Mouse (Mus musculus): ENCODE data around the gene Nme9.
A peak's percentile ranks its signal among the peaks of the same experiment; 100 is the strongest.

The Nme9 gene

GRCm38 (mm10) chr9:99436182-99437030 lies 14.9 kb upstream of the Nme9 start:
- peak; percentile 75 for DNase-seq (ENCODE audit: low spot score)

GRCm38 (mm10) chr9:99437031-99437764 lies 14.1 kb upstream of the Nme9 start, which contains the start of gene Mras:
Mras (minus strand) TSS chr9:99437381.
- no peak for DNase-seq (ENCODE audit: low spot score)

GRCm38 (mm10) chr9:99437781-99438565 lies 13.3 kb upstream of the Nme9 start:
- DNase-seq (ENCODE audit: low spot score) = no peak

GRCm38 (mm10) chr9:99439064-99439463 lies 12.2 kb upstream of the Nme9 start:
- DNase-seq (ENCODE audit: low spot score) = no peak

- peak; percentile 60 for DNase-seq (ENCODE audit: low spot score)
These were observed 10.3 kb upstream of the Nme9 start for GRCm38 (mm10) chr9:99440941-99441340.

- DNase-seq (ENCODE audit: low spot score) = no peak
These were observed 9.4 kb upstream of the Nme9 start for GRCm38 (mm10) chr9:99441647-99442433.

- DNase-seq (ENCODE audit: low spot score) = no peak
These were observed 6.6 kb upstream of the Nme9 start for GRCm38 (mm10) chr9:99444590-99445178.

GRCm38 (mm10) chr9:99446259-99446658 lies 5.0 kb upstream of the Nme9 start:
- DNase-seq (ENCODE audit: low spot score) = no peak

GRCm38 (mm10) chr9:99447323-99447722 lies 4.0 kb upstream of the Nme9 start:
- peak; percentile 46 for DNase-seq (ENCODE audit: low spot score)

GRCm38 (mm10) chr9:99449886-99450647 lies 1.2 kb upstream of the Nme9 start:
- no peak for DNase-seq (ENCODE audit: low spot score)

- DNase-seq (ENCODE audit: low spot score) = no peak
These were observed 2.9 kb downstream of the Nme9 start for GRCm38 (mm10) chr9:99454211-99454610.

- peak; percentile 56 for DNase-seq (ENCODE audit: low spot score)
These were observed 7.4 kb downstream of the Nme9 start for GRCm38 (mm10) chr9:99458529-99459208.

GRCm38 (mm10) chr9:99459730-99460129 lies 8.5 kb downstream of the Nme9 start:
- no peak for DNase-seq (ENCODE audit: low spot score)

- no peak for DNase-seq (ENCODE audit: low spot score)
These were observed 13.6 kb downstream of the Nme9 start for GRCm38 (mm10) chr9:99464876-99465275.

- no peak for DNase-seq (ENCODE audit: low spot score)
These were observed 17.3 kb downstream of the Nme9 start for GRCm38 (mm10) chr9:99468572-99468971.

GRCm38 (mm10) chr9:99469681-99470273 lies 18.5 kb downstream of the Nme9 start:
- peak; percentile 19 for DNase-seq (ENCODE audit: low spot score)

- DNase-seq (ENCODE audit: low spot score) = no peak
These were observed 19.2 kb downstream of the Nme9 start for GRCm38 (mm10) chr9:99470347-99471092.

GRCm38 (mm10) chr9:99471334-99471733 lies 20.1 kb downstream of the Nme9 start:
- no peak for DNase-seq (ENCODE audit: low spot score)
